Mouse (Mus musculus) liver, embryonic 13.5 days (tissue): ENCODE measurements around the gene Tmc8. TPM values are rescaled to one million over a fixed set of nuclear protein-coding genes. Genes with fewer than 3 reads are reported as not detected.

ENCODE experiments used
- ATAC-seq: fragments of 200-750 bp; cut with Nextera tagmentation; 2 replicates; pipeline ENCODE4 v1.8.0; 2017; ENCODE audit warnings: low read depth, mild to moderate bottlenecking, moderate number of reproducible peaks, moderate library complexity
- DNase-seq: peaks from one replicate; pipeline ENCODE4 v3.0.0; 2022
- H3K27ac ChIP-seq: fragments of 300-500 bp; sonication (generic); 2 replicates; pipeline ENCODE4 v1.5.1; 2015; ENCODE audit warnings: moderate library complexity, mild to moderate bottlenecking, inconsistent platforms
- H3K27me3 ChIP-seq: fragments of 300-500 bp; sonication (generic); 2 replicates; pipeline ENCODE4 v1.6.1; 2015; ENCODE audit warnings: mild to moderate bottlenecking, inconsistent platforms
- H3K36me3 ChIP-seq: fragments of 300-500 bp; sonication (generic); 2 replicates; pipeline ENCODE4 v1.6.1; 2015; ENCODE audit warnings: mild to moderate bottlenecking, inconsistent platforms
- H3K4me1 ChIP-seq: fragments of 300-500 bp; sonication (generic); replicated peaks from 2 replicates; pipeline ENCODE4 v1.6.1; 2015; ENCODE audit warnings: inconsistent platforms
- H3K4me2 ChIP-seq: fragments of 300-500 bp; sonication (generic); 2 replicates; pipeline ENCODE4 v1.6.1; 2015; ENCODE audit warnings: inconsistent platforms, mild to moderate bottlenecking, moderate library complexity
- H3K4me3 ChIP-seq: fragments of 300-500 bp; sonication (generic); replicated peaks from 2 replicates; pipeline ENCODE4 v1.5.1; 2015; ENCODE audit warnings: mild to moderate bottlenecking, inconsistent platforms
- H3K9ac ChIP-seq: fragments of 300-500 bp; sonication (generic); 2 replicates; pipeline ENCODE4 v1.6.1; 2015; ENCODE audit warnings: mild to moderate bottlenecking, inconsistent platforms
- H3K9me3 ChIP-seq: fragments of 300-500 bp; sonication (generic); replicated peaks from 2 replicates; pipeline ENCODE4 v1.6.1; 2016; ENCODE audit warnings: inconsistent platforms
- WGBS: fragments of 180-500 bp; shearing (Covaris S2); methylation state at CpG from one replicate; pipeline ENCODE4 v1.1.7; 2015; ENCODE audit not compliant: insufficient replicate concordance; 5-methylcytosine and 5-hydroxymethylcytosine counted together
- polyA plus RNA-seq: library from polyadenylated mRNA; unstranded; fragments of >200 nt; fragmentation: Nextera tagmentation; extraction: Ambion mirVana; gene quantifications from 2 replicates; pipeline ENCODE4 v1.2.1, GENCODE M21; 2015

The Tmc8 gene
- 16.0 and 16.2 TPM in 2 replicates for polyA plus RNA-seq

DNA sequence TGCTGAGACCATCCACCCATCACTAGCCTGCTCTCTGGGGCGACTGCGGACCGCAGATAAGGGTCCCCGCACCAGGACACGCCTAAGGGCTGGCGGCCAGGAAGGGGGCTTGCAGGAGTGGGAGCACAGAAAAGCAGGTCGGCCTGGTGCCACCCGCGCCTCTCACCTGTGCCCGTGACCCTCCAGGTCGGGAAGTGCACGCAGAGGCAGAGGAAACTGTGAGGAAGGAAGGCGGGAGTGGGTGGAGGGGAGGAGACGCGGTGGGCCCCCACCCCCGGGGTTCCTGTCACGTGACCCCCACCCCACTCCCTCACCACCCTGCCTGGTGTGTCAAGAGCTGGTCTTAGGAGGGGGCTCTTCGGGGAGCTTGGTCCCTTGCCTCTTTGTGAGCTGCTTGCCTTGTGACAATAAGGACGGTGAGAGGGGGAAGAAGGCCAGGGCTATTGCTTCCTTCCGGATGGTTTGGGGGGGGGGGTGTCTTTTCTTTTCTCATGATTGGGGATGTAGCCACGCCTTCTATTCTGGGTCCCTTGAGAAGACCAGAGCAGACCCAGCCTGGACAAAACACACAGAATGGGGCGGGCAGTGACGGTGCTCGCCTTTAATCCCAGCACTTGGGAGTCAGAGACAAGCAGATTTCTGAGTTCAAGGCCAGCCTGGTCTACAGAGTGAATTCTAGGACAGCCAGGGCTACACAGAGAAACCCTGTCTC lies at the start of gene Tmc8, which contains the start of gene Tmc6:
Tmc8 (plus strand) TSS at position 84 of the 712 bp plus-strand sequence.
Tmc6 (minus strand) TSS at position 206 of the 712 bp plus-strand sequence.
- H3K9me3 ChIP-seq, result no peaks in the 10 kb centered on the region
- DNase-seq (peak; percentile 68), ATAC-seq (peak; percentile 67)
- peak within 1 kb of the TSS; percentile 100 for H3K27ac ChIP-seq
- H3K9ac ChIP-seq, result peak within 1 kb of the TSS; percentile 97
- peaks cover 77% of the 10 kb centered on the region for H3K4me1 ChIP-seq
- peaks cover 52% of the 10 kb centered on the region for H3K36me3 ChIP-seq
- WGBS, result 8% methylated on average over 23 of the region's 24 CpGs
- H3K4me3 ChIP-seq, result peak within 1 kb of the TSS; percentile 96
- H3K4me2 ChIP-seq, result peak within 1 kb of the TSS; percentile 98
- no peaks in the 10 kb centered on the region for H3K27me3 ChIP-seq

DNA sequence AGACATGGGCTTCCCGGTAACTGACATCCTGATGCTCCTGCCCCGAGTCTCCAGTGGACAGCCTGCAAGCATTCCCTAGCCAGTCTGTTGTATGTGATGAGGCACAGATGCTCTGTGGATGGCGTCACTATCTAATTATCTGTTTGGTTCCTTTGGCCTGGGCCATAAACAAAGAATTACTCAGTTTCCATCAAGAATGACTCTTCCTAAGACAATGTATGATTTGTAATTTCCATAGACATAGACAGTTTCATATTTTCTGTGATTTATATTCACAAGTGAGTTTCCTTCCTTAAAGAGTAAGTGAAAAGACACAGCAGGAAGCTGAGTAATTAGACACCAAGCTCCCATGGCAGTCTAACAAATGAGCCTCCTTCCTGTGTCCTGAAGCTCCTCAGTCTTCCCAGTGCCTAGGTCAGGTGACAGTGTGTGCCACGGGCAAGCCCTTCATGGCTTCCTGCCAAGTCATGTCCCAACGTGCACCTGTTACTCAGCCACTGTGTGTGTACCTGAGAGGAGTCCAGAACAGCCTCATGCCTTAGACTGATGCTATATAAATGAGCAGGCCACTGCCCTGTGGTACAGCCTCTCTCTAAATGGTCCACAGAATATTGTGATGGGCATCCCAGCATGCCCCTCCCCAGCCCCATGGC lies 45.7 kb upstream of the Tmc8 start:
- WGBS, result 67% methylated on average over 5 of the region's 5 CpGs

DNA sequence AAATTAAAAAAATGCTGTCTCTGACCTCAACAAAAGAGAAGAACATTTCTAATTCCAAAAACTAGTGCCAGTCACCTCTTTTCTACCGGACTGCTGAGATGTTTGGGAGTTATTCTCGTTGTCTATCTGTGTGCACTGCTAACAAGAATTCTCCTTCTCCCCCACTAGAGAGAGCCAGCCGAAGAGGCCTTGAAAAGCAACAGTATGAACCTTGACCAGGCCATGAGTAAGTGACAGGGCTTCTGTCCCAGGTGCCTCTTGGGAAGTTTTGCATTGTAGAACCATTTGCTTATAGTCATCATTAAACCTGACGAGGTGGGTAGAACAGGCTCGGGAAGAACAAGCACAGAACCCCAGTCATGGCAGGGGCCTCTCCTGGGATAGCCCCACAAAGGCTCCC lies 43.8 kb upstream of the Tmc8 start:
- Histone ChIP-seq H3K9ac (no peak overlapping the region), H3K27me3 (no peaks in the 10 kb centered on the region), H3K27ac (no peak overlapping the region), H3K4me2 (no peak overlapping the region), H3K9me3 (no peaks in the 10 kb centered on the region), H3K4me3 (no peak overlapping the region), H3K4me1 (peaks cover 2% of the 10 kb centered on the region; the same call in 1 of the 2 replicates), H3K36me3 (peaks cover 84% of the 10 kb centered on the region)
- WGBS, result 84% methylated on average over 5 of the region's 5 CpGs
- ATAC-seq (no peak), DNase-seq (no peak)

More for the DNA sequence above, 45.7 kb upstream of the Tmc8 start:
- Histone ChIP-seq H3K36me3 (peaks cover 64% of the 10 kb centered on the region), H3K27me3 (no peaks in the 10 kb centered on the region), H3K27ac (no peak overlapping the region), H3K9ac (no peak overlapping the region), H3K4me2 (no peak overlapping the region), H3K9me3 (no peaks in the 10 kb centered on the region), H3K4me1 (no peaks in the 10 kb centered on the region), H3K4me3 (no peak overlapping the region)
- no peak for ATAC-seq
- DNase-seq, result no peak

DNA sequence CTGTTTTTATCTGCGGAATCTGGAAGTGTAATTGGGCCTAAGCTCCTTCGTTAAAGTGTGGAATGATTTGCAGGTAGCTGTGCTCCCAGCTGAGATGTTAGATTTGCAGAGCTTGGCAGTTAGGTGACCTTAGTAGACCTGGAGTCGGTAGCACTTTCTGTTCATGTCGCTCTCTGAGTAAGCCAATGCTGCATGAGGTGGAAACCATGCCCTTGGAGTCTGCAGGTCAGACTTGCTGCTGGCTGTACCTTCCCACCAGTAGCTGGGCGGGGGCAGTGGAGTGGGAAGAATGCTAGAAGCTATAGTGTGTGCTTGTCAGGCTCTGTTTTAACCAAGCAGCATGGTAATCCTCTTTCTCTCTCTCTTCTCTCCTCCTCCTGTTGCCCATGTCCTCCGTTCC lies 40.7 kb upstream of the Tmc8 start:
- Histone ChIP-seq H3K4me3 (no peak overlapping the region), H3K4me1 (peaks cover 9% of the 10 kb centered on the region; the same call in 1 of the 2 replicates), H3K27me3 (no peaks in the 10 kb centered on the region), H3K27ac (no peak overlapping the region), H3K9me3 (no peaks in the 10 kb centered on the region), H3K4me2 (no peak overlapping the region), H3K9ac (no peak overlapping the region), H3K36me3 (peaks cover 95% of the 10 kb centered on the region)
- WGBS, result 87% methylated on average over 6 of the region's 6 CpGs
- DNase-seq (no peak), ATAC-seq (no peak)

DNA sequence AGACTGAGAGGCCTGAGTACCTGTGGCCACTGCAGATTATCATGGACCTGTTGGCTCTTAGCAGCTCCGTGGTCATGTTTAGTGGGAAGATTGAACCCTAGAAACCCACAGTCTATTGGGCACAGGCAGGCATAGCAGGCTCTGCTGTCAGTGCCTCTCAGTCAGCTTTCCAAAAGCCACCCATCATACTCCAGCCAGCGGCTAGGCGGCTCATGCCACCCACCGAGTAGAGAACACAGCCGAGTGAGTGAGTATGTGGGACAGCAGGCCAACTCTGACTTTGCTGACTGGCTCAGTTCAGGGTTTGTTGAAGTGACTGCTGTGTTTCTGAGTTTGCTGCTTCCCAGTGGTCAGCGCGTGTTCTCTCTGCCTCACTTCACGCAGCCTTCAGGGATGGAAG lies 39.6 kb upstream of the Tmc8 start:
- Histone ChIP-seq H3K9me3 (no peaks in the 10 kb centered on the region), H3K4me3 (no peak overlapping the region), H3K36me3 (peaks cover 91% of the 10 kb centered on the region), H3K27ac (no peak overlapping the region), H3K27me3 (no peaks in the 10 kb centered on the region), H3K4me2 (no peak overlapping the region), H3K9ac (no peak overlapping the region), H3K4me1 (peaks cover 9% of the 10 kb centered on the region; the same call in 1 of the 2 replicates)
- WGBS, result 87% methylated on average over 8 of the region's 8 CpGs
- DNase-seq, result no peak
- ATAC-seq, result no peak

DNA sequence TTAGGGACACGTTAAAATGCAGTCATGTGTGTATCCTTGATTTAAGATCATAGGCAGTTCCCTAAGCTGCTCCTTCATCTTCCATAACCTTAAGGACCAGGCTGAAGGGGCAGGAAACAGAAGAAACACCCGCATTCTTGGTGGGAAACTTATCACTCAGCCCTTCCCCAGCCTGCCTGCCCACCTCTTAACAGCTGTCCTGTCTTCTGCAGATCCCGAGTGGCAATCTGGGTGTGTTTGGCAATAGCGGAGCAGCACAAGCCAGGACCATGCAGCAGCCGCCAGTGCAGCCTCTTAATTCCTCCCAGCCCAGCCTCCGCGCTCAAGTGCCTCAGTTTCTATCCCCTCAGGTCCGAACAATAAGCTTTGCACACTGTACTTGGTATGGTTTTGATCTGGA lies 39.2 kb upstream of the Tmc8 start:
- 76% methylated on average over 8 of the region's 8 CpGs for WGBS
- H3K9ac ChIP-seq, result no peak overlapping the region
- H3K4me1 ChIP-seq, result peaks cover 9% of the 10 kb centered on the region; the same call in 1 of the 2 replicates
- ATAC-seq (no peak), DNase-seq (no peak)
- no peak overlapping the region for H3K4me3 ChIP-seq
- peaks cover 91% of the 10 kb centered on the region for H3K36me3 ChIP-seq
- no peaks in the 10 kb centered on the region for H3K27me3 ChIP-seq
- no peak overlapping the region for H3K4me2 ChIP-seq
- H3K9me3 ChIP-seq, result no peaks in the 10 kb centered on the region
- H3K27ac ChIP-seq, result no peak overlapping the region

DNA sequence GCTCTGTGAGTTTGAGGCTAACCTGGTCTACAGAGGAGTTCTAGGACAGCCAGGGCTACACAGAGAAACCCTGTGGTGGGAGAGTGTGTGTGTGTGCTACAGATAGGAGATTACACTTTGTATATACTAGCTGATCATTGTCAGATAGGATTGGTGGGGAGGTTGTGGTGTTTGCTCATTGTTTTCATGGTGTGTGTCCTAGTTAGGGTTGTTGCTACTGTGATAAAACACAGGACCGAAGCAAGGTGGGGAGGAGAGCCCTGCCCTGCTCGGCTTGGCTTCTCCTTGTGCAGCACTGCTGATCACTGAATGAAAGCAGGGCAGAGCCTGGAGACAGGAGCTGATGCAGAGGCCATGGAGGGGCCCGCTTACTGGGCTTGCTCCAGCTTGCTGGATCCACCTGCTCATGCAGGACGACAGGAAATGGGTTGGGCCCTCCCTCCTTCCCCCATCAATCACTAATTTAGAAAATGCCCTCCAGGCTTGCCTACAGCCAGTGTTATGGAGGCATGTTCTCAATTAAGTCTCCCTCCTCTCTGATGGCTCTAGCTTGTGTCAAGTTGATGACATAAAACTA lies 38.3 kb upstream of the Tmc8 start:
- Histone ChIP-seq H3K36me3 (peaks cover 91% of the 10 kb centered on the region), H3K27me3 (no peaks in the 10 kb centered on the region), H3K27ac (no peak overlapping the region), H3K4me1 (peaks cover 9% of the 10 kb centered on the region; the same call in 1 of the 2 replicates), H3K4me3 (no peak overlapping the region), H3K9ac (no peak overlapping the region), H3K9me3 (no peaks in the 10 kb centered on the region), H3K4me2 (no peak overlapping the region)
- 34% methylated on average over 4 of the region's 4 CpGs for WGBS
- ATAC-seq (peak; percentile 63), DNase-seq (no peak)

DNA sequence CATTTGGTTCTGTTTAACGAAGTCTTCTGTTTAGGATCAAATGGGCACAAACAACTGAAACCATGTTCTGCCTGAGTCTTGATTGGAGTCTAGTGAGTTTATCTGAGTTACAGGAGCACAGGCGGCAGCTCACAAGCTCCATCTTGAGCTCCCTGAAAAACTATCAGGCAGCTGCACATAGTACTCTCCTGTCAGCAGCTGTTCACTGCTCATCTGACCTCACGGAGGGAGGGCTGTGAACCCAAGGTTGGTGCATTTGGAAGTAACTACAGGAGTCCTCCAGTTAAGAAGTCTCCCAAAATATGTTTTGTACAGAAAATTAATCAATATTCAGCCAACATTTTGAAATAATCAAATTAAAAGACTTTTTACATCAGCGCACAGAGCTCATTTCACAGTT lies 33.2 kb upstream of the Tmc8 start:
- H3K36me3 ChIP-seq, result peaks cover 86% of the 10 kb centered on the region
- WGBS, result 80% methylated on average over 4 of the region's 4 CpGs
- no peak for ATAC-seq

DNA sequence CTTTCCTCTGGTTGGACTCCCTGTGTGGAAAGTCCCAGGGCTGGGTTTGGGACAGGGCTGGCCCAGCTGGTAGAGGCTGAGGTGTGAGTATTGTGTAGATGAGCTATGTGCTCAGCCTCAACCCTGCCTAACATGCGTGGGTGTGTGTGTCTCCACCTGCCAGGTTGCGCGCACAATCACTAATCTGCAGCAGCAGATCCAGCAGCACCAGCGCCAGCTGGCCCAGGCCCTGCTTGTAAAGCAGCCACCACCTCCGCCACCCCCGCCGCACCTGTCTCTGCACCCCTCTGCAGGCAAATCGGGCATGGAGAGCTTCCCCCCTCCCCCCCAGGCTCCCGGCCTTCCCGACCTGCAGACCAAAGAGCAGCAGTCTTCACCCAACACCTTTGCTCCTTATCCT lies 32.5 kb upstream of the Tmc8 start:
- H3K27ac ChIP-seq, result no peak overlapping the region
- no peaks in the 10 kb centered on the region for H3K4me1 ChIP-seq
- no peak overlapping the region for H3K4me2 ChIP-seq
- H3K9ac ChIP-seq, result no peak overlapping the region
- ATAC-seq (no peak), DNase-seq (no peak)
- no peaks in the 10 kb centered on the region for H3K27me3 ChIP-seq
- H3K36me3 ChIP-seq, result peaks cover 86% of the 10 kb centered on the region
- H3K9me3 ChIP-seq, result no peaks in the 10 kb centered on the region
- no peak overlapping the region for H3K4me3 ChIP-seq
- 89% methylated on average over 10 of the region's 10 CpGs for WGBS

More for the DNA sequence above, 33.2 kb upstream of the Tmc8 start:
- Histone ChIP-seq H3K27me3 (no peaks in the 10 kb centered on the region), H3K9ac (no peak overlapping the region), H3K27ac (no peak overlapping the region), H3K4me3 (no peak overlapping the region), H3K4me1 (peaks cover 2% of the 10 kb centered on the region; the same call in 1 of the 2 replicates), H3K9me3 (no peaks in the 10 kb centered on the region), H3K4me2 (no peak overlapping the region)
- no peak for DNase-seq

DNA sequence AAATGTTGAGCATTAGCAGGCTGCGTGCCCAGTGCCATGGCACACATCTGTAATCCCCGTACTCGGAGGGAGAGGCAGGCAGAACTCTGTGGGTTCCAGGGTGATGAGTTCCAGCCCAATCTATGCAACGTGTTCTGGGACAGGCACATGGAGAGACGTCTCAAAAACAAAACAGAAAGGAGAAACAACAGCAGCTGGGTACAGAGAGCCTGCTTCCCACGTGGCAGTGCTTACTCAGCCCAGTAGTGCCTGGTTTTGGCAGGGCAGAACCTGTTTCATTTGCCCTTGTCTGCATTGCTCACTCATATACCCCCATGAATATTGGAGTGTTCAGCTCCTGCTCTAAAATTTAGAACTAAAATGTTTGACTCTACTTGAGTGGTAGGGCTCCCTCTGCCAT lies 30.3 kb upstream of the Tmc8 start:
- H3K27me3 ChIP-seq, result no peaks in the 10 kb centered on the region
- peaks cover 87% of the 10 kb centered on the region for H3K36me3 ChIP-seq
- H3K4me3 ChIP-seq, result no peak overlapping the region
- H3K4me2 ChIP-seq, result no peak overlapping the region
- ATAC-seq (no peak), DNase-seq (no peak)
- WGBS, result 79% methylated on average over 6 of the region's 6 CpGs
- no peak overlapping the region for H3K9ac ChIP-seq
- no peaks in the 10 kb centered on the region for H3K9me3 ChIP-seq
- H3K27ac ChIP-seq, result no peak overlapping the region
- H3K4me1 ChIP-seq, result no peaks in the 10 kb centered on the region

DNA sequence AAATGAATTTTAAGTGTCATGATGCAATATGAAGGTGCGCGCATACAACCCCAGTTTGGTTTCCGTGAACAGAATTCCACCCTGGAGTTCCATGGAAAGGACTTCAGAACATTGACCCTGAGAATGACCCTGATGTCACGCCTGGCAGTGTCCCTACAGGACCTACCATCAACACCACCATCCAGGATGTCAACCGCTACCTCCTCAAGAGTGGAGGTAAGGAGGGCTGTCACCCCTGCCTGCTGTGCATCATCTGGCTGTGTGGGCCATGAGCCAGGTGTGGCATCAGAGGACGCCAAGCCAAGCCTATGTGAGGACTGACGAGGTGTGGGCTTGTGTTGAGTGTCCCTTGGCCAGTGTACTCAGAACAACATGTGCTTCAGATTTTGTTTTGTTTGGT lies 26.0 kb upstream of the Tmc8 start:
- Histone ChIP-seq H3K36me3 (peaks cover 89% of the 10 kb centered on the region), H3K27me3 (no peaks in the 10 kb centered on the region), H3K4me2 (no peak overlapping the region), H3K9ac (no peak overlapping the region), H3K4me3 (no peak overlapping the region), H3K27ac (no peak overlapping the region), H3K4me1 (no peaks in the 10 kb centered on the region), H3K9me3 (no peaks in the 10 kb centered on the region)
- DNase-seq (no peak), ATAC-seq (no peak)
- WGBS, result 89% methylated on average over 7 of the region's 7 CpGs
